19 mouse cellular contexts compared by ENCODE assay signal in genomic region chr8:114281101-114281500, GRCm38 (mm10).
DNase-seq lines count a peak whose midpoint lies in the region; ATAC-seq and TF ChIP-seq lines count a peak whose summit lies in the region.
"Had no signal": no experiment of that assay in that cellular context is flagged by ENCODE, and none has a peak within 500 bp of the region (broad histone marks: within the 10 kb centered on the region; RNA-seq: fewer than 3 reads in every experiment).

No protein-coding gene starts in this region.

- no peak overlapping the region for H3K4me3 ChIP-seq in hindbrain, embryonic 11.5 days (ENCODE audit: low read depth, low read length)
- H3K4me3 ChIP-seq in hindbrain, embryonic 10.5 days = no peak overlapping the region
- no peak overlapping the region for H3K4me3 ChIP-seq in layer of hippocampus, adult 2 months
- H3K4me3 ChIP-seq: forebrain, embryonic 15.5 days; heart, embryonic 12.5 days; hindbrain, embryonic 13.5 days; midbrain, embryonic 12.5 days had no signal

- H3K36me3 ChIP-seq in hindbrain, embryonic 11.5 days (ENCODE audit: control insufficient read depth, insufficient read depth, low read length) = no peaks in the 10 kb centered on the region
- H3K36me3 ChIP-seq in hindbrain, embryonic 10.5 days = peaks cover 6% of the 10 kb centered on the region; the same call in 1 of the 2 replicates
- H3K36me3 ChIP-seq: forebrain, embryonic 15.5 days; heart, embryonic 12.5 days had no signal

- H3K4me2 ChIP-seq in hindbrain, embryonic 11.5 days (replicated peaks; ENCODE audit: low read depth, low read length) = no peak overlapping the region
- H3K4me2 ChIP-seq: forebrain, embryonic 15.5 days; heart, embryonic 12.5 days; hindbrain, embryonic 13.5 days; liver, embryonic 11.5 days; midbrain, embryonic 12.5 days had no signal

- H3K27ac ChIP-seq in hindbrain, embryonic 11.5 days (ENCODE audit: low read depth, low read length) = no peak overlapping the region
- no peak overlapping the region for H3K27ac ChIP-seq in hindbrain, embryonic 10.5 days
- H3K27ac ChIP-seq in layer of hippocampus, adult 2 months = no peak overlapping the region
- H3K27ac ChIP-seq: forebrain, embryonic 15.5 days; hindbrain, embryonic 13.5 days; midbrain, embryonic 12.5 days had no signal

- H3K27me3 ChIP-seq in hindbrain, embryonic 11.5 days (ENCODE audit: control insufficient read depth, insufficient read depth, low read length) = no peaks in the 10 kb centered on the region
- H3K27me3 ChIP-seq in hindbrain, embryonic 10.5 days (ENCODE audit: insufficient read depth, poor library complexity, severe bottlenecking) = no peaks in the 10 kb centered on the region
- H3K27me3 ChIP-seq: CH12.LX; forebrain, embryonic 15.5 days; heart, embryonic 12.5 days; hindbrain, embryonic 13.5 days; midbrain, embryonic 12.5 days had no signal

- no peaks in the 10 kb centered on the region for H3K9me3 ChIP-seq in hindbrain, embryonic 11.5 days (ENCODE audit: control insufficient read depth, low read length)
- H3K9me3 ChIP-seq in hindbrain, embryonic 10.5 days = no peaks in the 10 kb centered on the region
- H3K9me3 ChIP-seq: forebrain, embryonic 15.5 days; heart, embryonic 12.5 days; hindbrain, embryonic 13.5 days; midbrain, embryonic 12.5 days had no signal

- no peak overlapping the region for H3K9ac ChIP-seq in hindbrain, embryonic 11.5 days (ENCODE audit: low read depth, low read length)
- H3K9ac ChIP-seq: forebrain, embryonic 15.5 days; heart, embryonic 12.5 days; hindbrain, embryonic 13.5 days; midbrain, embryonic 12.5 days had no signal

- no peaks in the 10 kb centered on the region for H3K4me1 ChIP-seq in hindbrain, embryonic 11.5 days (replicated peaks; ENCODE audit: control insufficient read depth, insufficient read depth, low read length)
- H3K4me1 ChIP-seq in hindbrain, embryonic 10.5 days (replicated peaks) = no peaks in the 10 kb centered on the region
- H3K4me1 ChIP-seq: forebrain, embryonic 15.5 days; heart, embryonic 12.5 days; hindbrain, embryonic 13.5 days; midbrain, embryonic 12.5 days had no signal

- DNase-seq in hindbrain, embryonic 11.5 days (ENCODE audit: low spot score) = peak; percentile 43
- no peak for DNase-seq in hindbrain, embryonic 10.5 days (ENCODE audit: low spot score)
- peak; percentile 9 for DNase-seq in 3T3-L1 (ENCODE audit: low read depth, low spot score)
- peak; percentile 17 for DNase-seq in R1 (ENCODE audit: low read depth, low spot score)
- DNase-seq in forelimb bud, embryonic 11.5 days (ENCODE audit: low read depth, low spot score) = peak; percentile 33
- no peak for DNase-seq in right cerebral cortex, postnatal 25 days
- no peak for DNase-seq in layer of hippocampus, adult 2 months (ENCODE audit: low spot score in 2 of 2)
- DNase-seq: adrenal gland, postnatal 36 days; cerebellum, adult 9-11 months; gastrocnemius, postnatal 10 days; kidney, adult 2 months; kidney, postnatal 10 days; lung, adult 18-20 months had no signal

- 82% methylated on average over 1 of the region's 1 CpGs for WGBS in hindbrain, embryonic 11.5 days
- 67% methylated on average over 1 of the region's 1 CpGs for WGBS in hindbrain, embryonic 10.5 days

- no peak for TF ChIP-seq CTCF in layer of hippocampus, adult 2 months (conservative IDR thresholded peaks at IDR 0.05)

- ATAC-seq in hindbrain, embryonic 11.5 days (ENCODE audit: low FRiP score) = no peak
- ATAC-seq: forebrain, embryonic 15.5 days had no signal

Comparison
In these comparisons a context has a peak if more than half of its experiments do, and no peak if none do; other contexts are left out.
1. DNase-seq: peak in hindbrain, embryonic 11.5 days (single experiment), 3T3-L1 (single experiment), R1 (single experiment) and forelimb bud, embryonic 11.5 days (single experiment); none in hindbrain, embryonic 10.5 days (single experiment), right cerebral cortex, postnatal 25 days (single experiment) and layer of hippocampus, adult 2 months (0 of 2).